Mouse (Mus musculus) adrenal gland, postnatal 4 days (tissue): ENCODE results near the gene 5031410I06Rik. TPM values are rescaled to one million over a fixed set of nuclear protein-coding genes. Genes with fewer than 3 reads are reported as not detected.
"Not testable (repeated sequence)": the region's sequence is repeated elsewhere in the genome, so short reads cannot be mapped to it uniquely, and the experiment has no call there.

Experiments
- DNase-seq, 2 experiments: peaks; one replicate each; pipeline ENCODE4 v3.0.0; 2021 to 2022; ENCODE audit warnings: low spot score in 2 of 2, mixed read lengths in 2 of 2
- long read RNA-seq, 2 experiments: library from polyadenylated mRNA; stranded (forward); transcript quantifications; one replicate each; pipeline ENCODE4 v2.0.0; 2021
- total RNA-seq, 2 experiments: library from RNA; stranded (reverse); gene quantifications; 2 replicates each; pipeline ENCODE4 v1.2.3; 2021

5031410I06Rik gene
- total RNA-seq = not detected
- long read RNA-seq, experiment 1 = 0 reads
- long read RNA-seq, experiment 2 = 0 reads

DNA sequence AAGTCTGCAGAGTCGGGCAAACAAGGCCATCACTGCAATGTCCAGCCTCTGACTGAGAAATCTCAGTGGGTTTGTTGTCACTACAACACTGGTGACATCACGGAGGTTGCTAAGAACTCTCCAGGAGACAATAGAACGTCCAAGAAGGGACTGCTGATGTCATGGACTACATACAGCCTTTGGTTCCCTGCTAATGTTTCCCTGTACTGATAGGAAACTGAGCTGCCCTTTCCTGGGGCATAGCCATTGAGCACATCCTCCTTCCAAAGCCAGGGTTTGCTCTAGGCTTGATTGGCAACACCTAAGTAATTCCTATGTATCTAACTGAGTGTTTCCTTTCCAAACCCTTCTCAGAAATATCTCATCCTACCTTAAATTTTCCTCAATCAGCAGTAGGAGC lies at the start of gene 5031410I06Rik:
5031410I06Rik (minus strand) TSS at position 101 of the 400 bp plus-strand sequence.
- not testable (repeated sequence) for DNase-seq

DNA sequence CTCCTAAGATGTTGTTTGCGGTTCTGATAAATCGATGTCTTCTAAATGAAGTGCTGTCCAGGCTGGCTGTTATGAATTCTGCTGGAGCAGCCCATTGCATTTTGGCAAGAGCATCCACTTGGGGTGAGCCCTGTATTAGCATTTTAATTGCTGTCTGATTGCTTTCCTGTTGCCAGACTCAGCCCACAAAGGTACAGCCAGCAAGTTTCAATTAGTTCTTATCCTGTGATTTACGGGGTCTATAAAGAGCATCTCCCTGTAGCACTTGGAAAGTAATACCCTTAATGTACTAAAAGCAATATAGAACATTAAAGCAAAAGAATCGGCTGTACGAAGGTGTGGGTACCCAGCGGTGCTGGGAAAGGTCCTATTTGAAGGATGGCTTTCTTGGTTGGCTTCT lies 37.7 kb upstream of the 5031410I06Rik start:
- DNase-seq = no peak

DNA sequence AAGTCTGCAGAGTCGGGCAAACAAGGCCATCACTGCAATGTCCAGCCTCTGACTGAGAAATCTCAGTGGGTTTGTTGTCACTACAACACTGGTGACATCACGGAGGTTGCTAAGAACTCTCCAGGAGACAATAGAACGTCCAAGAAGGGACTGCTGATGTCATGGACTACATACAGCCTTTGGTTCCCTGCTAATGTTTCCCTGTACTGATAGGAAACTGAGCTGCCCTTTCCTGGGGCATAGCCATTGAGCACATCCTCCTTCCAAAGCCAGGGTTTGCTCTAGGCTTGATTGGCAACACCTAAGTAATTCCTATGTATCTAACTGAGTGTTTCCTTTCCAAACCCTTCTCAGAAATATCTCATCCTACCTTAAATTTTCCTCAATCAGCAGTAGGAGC lies 16.2 kb upstream of the 5031410I06Rik start, which contains the start of gene Gm10220:
Gm10220 (minus strand) TSS at position 101 of the 400 bp plus-strand sequence.
- not testable (repeated sequence) for DNase-seq

DNA sequence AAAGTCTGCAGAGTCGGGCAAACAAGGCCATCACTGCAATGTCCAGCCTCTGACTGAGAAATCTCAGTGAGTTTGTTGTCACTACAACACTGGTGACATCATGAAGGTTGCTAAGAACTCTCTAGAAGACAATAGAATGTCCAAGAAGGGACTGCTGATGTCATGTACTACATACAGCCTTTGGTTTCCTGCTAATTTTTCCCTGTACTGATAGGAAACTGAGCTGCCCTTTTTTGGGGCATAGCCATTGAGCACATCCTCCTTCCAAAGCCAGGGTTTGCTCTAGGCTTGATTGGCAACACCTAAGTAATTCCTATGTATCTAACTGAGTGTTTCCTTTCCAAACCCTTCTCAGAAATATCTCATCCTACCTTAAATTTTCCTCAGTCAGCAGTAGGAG lies 16.0 kb downstream of the 5031410I06Rik start, which contains the start of gene Gm10471:
Gm10471 (minus strand) TSS at position 101 of the 400 bp plus-strand sequence.
- not testable (repeated sequence) for DNase-seq

DNA sequence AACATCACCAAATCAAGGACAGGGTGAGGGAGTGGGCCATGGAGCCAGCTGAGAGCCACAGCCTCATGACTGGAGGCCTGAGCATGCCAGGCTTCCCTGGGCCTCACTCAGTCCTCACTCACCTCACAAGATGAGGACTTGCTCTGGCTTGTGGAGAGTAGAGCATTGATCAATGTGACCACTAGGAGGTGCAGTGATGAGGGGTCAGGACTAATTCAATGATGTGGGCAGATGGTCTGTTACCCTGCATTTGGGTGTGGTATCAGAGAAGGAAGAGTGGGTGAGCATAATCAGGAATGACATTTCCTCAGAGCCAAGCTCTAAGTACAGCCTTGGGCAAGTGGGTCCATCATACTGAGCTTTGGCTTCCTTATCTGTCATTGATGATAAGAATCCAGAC lies 26.1 kb downstream of the 5031410I06Rik start:
- not testable (repeated sequence) for DNase-seq

DNA sequence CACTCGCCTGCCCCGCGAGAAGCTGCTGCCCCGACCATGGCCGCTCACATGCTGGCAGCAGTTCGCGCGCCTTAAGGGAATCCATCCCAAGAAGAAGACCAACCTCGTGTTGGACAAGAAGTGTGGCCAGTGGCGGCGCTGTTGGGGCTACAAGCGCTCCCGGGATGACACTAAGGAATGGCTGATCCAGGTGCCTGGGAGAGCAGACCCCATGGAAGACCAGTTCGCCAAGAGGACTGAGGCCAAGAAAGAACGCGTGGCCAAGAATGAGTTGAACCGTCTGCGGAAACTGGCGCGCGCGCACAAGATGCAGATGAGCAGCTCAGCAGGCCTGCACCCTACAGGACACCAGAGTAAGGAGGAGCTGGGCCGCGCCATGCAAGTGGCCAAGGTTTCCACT lies 34.4 kb downstream of the 5031410I06Rik start:
- DNase-seq = no peak

DNA sequence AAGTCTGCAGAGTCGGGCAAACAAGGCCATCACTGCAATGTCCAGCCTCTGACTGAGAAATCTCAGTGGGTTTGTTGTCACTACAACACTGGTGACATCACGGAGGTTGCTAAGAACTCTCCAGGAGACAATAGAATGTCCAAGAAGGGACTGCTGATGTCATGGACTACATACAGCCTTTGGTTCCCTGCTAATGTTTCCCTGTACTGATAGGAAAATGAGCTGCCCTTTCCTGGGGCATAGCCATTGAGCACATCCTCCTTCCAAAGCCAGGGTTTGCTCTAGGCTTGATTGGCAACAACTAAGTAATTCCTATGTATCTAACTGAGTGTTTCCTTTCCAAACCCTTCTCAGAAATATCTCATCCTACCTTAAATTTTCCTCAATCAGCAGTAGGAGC lies 46.7 kb downstream of the 5031410I06Rik start, which contains the start of gene Gm7347:
Gm7347 (minus strand) TSS at position 101 of the 400 bp plus-strand sequence.
- not testable (repeated sequence) for DNase-seq

Other genes with a start within 250 kb of the 5031410I06Rik start
- gene Gm21663, start 163.0 kb downstream of the 5031410I06Rik start, total RNA-seq = not detected
- not detected for gene Gm21671, start 150.9 kb downstream of the 5031410I06Rik start, total RNA-seq
- gene Gm21680, start 132.7 kb downstream of the 5031410I06Rik start, total RNA-seq = not detected
- not detected for gene Gm21698, start 116.7 kb downstream of the 5031410I06Rik start, total RNA-seq
- not detected for gene Gm1979, start 100.6 kb downstream of the 5031410I06Rik start, total RNA-seq
- not detected for gene Gm5862, start 82.4 kb downstream of the 5031410I06Rik start, total RNA-seq
- under 1 TPM; 0.08 to 0.14 TPM for gene Speer4a, start 65.8 kb downstream of the 5031410I06Rik start, total RNA-seq
- gene Gm7347, start 46.8 kb downstream of the 5031410I06Rik start, total RNA-seq = not detected
- not detected for gene Gm10471, start 16.1 kb downstream of the 5031410I06Rik start, total RNA-seq
- not detected for gene Gm10220, start 16.1 kb upstream of the 5031410I06Rik start, total RNA-seq
- under 1 TPM; 0.45 to 0.50 TPM for gene Gm7361, start 152.3 kb upstream of the 5031410I06Rik start, total RNA-seq